Mouse (Mus musculus): Measurements from ENCODE around the gene Armcx3. TPM values are rescaled to one million over a fixed set of nuclear protein-coding genes. Genes with fewer than 3 reads are reported as not detected.
"Not testable (repeated sequence)": the region's sequence is repeated elsewhere in the genome, so short reads cannot be mapped to it uniquely, and the experiment has no call there.

Gene Armcx3
- polyA plus RNA-seq, 1 experiment from 2014 or later = 58.7 TPM

DNA sequence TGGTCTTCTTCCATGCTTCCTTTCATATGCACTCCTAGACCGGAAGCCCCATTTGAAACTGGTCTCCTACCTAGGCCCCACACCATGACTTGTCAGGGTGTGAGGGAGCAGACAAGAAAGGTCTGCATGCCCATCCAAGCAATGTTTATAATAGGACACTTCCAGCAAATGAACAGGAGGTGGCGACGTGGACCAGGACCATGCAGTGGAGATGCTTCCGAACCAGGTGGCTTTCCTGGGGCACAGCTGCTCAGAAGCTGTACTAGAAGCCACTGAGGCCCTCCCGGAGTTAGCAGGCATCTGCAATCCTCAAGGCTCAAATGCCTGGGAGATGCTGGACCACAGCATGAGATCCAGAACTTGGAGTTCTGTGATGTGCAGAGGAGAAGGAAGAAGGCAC, 9.9 kb upstream of the Armcx3 start:
- no peak for DNase-seq (ENCODE audit: low spot score, missing footprints)
- H3K4me3 ChIP-seq (ENCODE audit: low read depth, low read length) = no peak overlapping the region
- H3K4me1 ChIP-seq (ENCODE audit: control insufficient read depth, insufficient read depth, low read length) = no peaks in the 10 kb centered on the region
- no peaks in the 10 kb centered on the region for H3K36me3 ChIP-seq (ENCODE audit: control insufficient read depth, insufficient read depth, low read length)
- H3K9ac ChIP-seq (ENCODE audit: low read length) = no peak overlapping the region
- no peaks in the 10 kb centered on the region for H3K9me3 ChIP-seq (ENCODE audit: control insufficient read depth, low read length)
- peaks cover 8% of the 10 kb centered on the region for H3K27me3 ChIP-seq (ENCODE audit: control insufficient read depth, insufficient read depth, low read length)
- H3K4me2 ChIP-seq = no peak overlapping the region
- ATAC-seq (ENCODE audit: low FRiP score) = no peak
- no peak overlapping the region for H3K27ac ChIP-seq (ENCODE audit: low read depth, low read length)
- 32% methylated on average over 5 of the region's 5 CpGs for WGBS

DNA sequence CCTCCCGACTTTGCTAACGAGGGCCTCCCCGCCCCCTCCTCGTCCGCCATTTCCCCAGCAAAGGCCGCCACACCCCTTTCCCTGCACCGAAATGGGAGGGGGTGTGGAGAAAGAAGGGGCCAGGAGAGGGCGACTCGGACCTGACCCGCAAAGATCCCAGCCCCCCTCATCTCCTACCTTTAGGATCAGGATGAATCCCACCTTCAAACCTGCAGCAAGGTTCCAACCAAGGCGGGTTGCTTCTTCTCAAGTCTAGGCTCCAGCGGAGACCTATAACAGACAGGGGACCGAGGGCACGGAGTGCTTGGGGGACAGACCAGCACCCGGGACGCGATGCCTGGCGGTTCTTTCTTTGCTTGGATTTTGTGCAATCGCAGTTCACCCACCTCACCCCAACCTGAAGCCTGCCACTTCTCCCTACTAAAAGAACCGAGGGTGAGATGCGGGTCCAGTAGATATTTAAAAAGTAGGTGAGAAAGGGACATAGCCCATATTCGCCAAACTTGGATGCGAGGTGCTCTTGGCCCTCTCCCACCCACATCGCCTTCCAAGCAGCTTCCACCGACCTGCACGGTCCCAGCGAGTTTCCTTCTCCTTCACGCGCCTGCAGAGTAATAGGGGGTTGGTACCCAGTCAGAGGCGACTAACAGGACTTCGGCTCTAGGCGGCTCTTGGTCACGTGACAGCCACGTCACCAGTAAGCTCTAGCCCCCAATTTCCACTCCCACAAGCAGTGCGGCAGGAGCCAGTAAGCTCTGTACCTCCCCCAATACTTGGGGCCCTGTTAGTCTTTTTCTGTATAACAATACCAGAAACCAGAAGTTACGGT, 5.4 kb upstream of the Armcx3 start, which contains the start of gene Armcx6:
Gene Armcx6 (minus strand): TSS at position 654 of the 829 bp plus-strand sequence.
- Histone ChIP-seq H3K4me2 (peak within 1 kb of the TSS; percentile 77), H3K4me1 (ENCODE audit: control insufficient read depth, insufficient read depth, low read length) (no peaks in the 10 kb centered on the region), H3K4me3 (ENCODE audit: low read depth, low read length) (peak within 1 kb of the TSS; percentile 43), H3K9me3 (ENCODE audit: control insufficient read depth, low read length) (no peaks in the 10 kb centered on the region), H3K27me3 (ENCODE audit: control insufficient read depth, insufficient read depth, low read length) (peaks cover 20% of the 10 kb centered on the region), H3K9ac (ENCODE audit: low read length) (peak within 1 kb of the TSS; percentile 66), H3K27ac (ENCODE audit: low read depth, low read length) (peak within 1 kb of the TSS; percentile 20; the same call in 1 of the 2 replicates), H3K36me3 (ENCODE audit: control insufficient read depth, insufficient read depth, low read length) (no peaks in the 10 kb centered on the region)
- WGBS = 23% methylated on average over 35 of the region's 36 CpGs
- DNase-seq (ENCODE audit: low spot score, missing footprints) (peak; percentile 89), ATAC-seq (ENCODE audit: low FRiP score) (peak; percentile 91)

DNA sequence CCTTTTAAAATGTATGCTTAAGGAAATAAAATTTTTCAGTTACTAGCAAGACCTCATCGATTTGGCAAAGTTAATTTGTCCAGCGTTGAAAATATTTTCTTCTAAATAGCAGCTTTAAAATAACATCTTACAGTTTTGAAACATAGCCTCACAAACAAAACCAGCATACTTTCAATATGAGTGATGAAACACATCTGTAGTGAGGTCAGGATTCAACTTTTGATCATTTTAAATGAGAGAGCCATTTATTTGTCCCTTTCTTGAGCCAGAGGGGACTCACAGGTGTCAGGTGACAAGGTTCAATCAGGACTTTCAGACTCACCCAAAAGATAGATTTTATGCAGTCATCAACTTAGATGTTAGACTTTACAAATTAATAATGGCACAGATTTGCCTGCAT, 4.5 kb upstream of the Armcx3 start:
- WGBS = 50% methylated on average over 2 of the region's 2 CpGs
- Histone ChIP-seq H3K4me3 (ENCODE audit: low read depth, low read length) (no peak overlapping the region), H3K9me3 (ENCODE audit: control insufficient read depth, low read length) (no peaks in the 10 kb centered on the region), H3K27me3 (ENCODE audit: control insufficient read depth, insufficient read depth, low read length) (peaks cover 20% of the 10 kb centered on the region), H3K4me2 (no peak overlapping the region), H3K27ac (ENCODE audit: low read depth, low read length) (no peak overlapping the region), H3K4me1 (ENCODE audit: control insufficient read depth, insufficient read depth, low read length) (no peaks in the 10 kb centered on the region), H3K36me3 (ENCODE audit: control insufficient read depth, insufficient read depth, low read length) (no peaks in the 10 kb centered on the region), H3K9ac (ENCODE audit: low read length) (no peak overlapping the region)
- ATAC-seq (ENCODE audit: low FRiP score) (no peak), DNase-seq (ENCODE audit: low spot score, missing footprints) (no peak)

DNA sequence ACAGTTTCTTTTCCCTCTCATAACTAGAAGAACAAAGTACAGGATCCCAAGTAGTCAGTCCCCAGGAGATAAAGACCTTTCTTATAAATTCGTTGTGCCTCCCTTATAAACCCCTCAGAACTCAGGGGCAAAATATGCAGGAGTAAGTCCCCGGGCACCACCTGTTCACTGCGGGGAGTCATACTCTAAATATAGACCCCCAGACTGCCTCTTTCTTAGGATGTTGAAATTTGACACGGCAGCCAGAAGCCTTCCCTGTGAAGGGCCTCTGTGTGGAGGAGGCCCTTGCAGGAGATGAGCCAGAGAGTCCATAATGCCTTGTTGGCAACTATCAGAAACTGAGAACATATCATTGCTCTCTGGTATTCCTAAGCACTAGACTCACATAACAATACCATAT, 3.8 kb upstream of the Armcx3 start:
- 28% methylated on average over 4 of the region's 4 CpGs for WGBS

DNA sequence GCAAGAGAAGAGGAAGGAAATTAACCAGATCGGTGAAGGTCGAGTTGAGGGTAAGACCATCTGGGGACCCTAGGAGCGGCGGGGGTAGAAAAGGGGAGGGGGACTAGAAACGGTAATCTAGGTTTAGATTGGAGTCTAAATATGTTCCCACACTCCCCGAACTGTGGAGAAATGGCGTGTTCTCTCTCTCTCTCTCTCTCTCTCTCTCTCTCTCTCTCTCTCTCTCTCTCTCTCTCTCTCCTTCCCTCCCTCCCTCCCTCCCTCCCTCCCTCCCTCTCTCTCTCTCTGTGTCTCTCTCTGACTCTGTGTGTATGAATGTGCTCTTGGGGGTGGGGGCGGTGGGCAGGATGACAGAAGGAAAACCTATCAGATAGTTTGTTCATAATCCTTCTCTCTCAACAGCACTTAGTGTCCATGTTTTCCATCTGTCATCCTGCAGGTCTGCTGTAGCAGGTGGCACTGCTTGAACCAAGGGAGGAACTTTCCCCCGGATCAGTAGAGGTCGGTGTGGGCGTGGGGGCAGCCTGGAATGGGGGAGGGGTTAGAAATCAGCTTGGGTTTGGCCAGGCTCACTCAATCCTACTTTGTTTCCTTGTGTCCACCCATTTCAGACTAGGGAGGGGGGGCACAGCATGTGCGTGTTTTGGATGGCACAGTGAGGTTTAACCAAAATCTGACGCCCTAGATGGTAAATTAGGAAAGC, 1.0 kb downstream of the Armcx3 start:
- Histone ChIP-seq H3K9me3 (ENCODE audit: control insufficient read depth, low read length) (no peaks in the 10 kb centered on the region), H3K4me1 (ENCODE audit: control insufficient read depth, insufficient read depth, low read length) (peaks cover 5% of the 10 kb centered on the region; the same call in 1 of the 2 replicates), H3K27me3 (ENCODE audit: control insufficient read depth, insufficient read depth, low read length) (peaks cover 12% of the 10 kb centered on the region), H3K36me3 (ENCODE audit: control insufficient read depth, insufficient read depth, low read length) (no peaks in the 10 kb centered on the region), H3K4me2 (peak overlapping the region; percentile 47), H3K9ac (ENCODE audit: low read length) (peak overlapping the region; percentile 74), H3K27ac (ENCODE audit: low read depth, low read length) (no peak overlapping the region), H3K4me3 (ENCODE audit: low read depth, low read length) (peak overlapping the region; percentile 55)
- DNase-seq (ENCODE audit: low spot score, missing footprints) (peak; percentile 85), ATAC-seq (ENCODE audit: low FRiP score) (peak; percentile 49)
- WGBS = 23% methylated on average over 11 of the region's 13 CpGs

More for the DNA sequence above, 3.8 kb upstream of the Armcx3 start:
- peaks cover under 1% of the 10 kb centered on the region; the same call in 1 of the 2 replicates for H3K4me1 ChIP-seq (ENCODE audit: control insufficient read depth, insufficient read depth, low read length)
- H3K27ac ChIP-seq (ENCODE audit: low read depth, low read length) = no peak overlapping the region
- ATAC-seq (ENCODE audit: low FRiP score) (no peak), DNase-seq (ENCODE audit: low spot score, missing footprints) (no peak)
- no peaks in the 10 kb centered on the region for H3K36me3 ChIP-seq (ENCODE audit: control insufficient read depth, insufficient read depth, low read length)
- H3K9ac ChIP-seq (ENCODE audit: low read length) = no peak overlapping the region
- H3K9me3 ChIP-seq (ENCODE audit: control insufficient read depth, low read length) = no peaks in the 10 kb centered on the region
- no peak overlapping the region for H3K4me2 ChIP-seq
- H3K27me3 ChIP-seq (ENCODE audit: control insufficient read depth, insufficient read depth, low read length) = peaks cover 20% of the 10 kb centered on the region
- no peak overlapping the region for H3K4me3 ChIP-seq (ENCODE audit: low read depth, low read length)

DNA sequence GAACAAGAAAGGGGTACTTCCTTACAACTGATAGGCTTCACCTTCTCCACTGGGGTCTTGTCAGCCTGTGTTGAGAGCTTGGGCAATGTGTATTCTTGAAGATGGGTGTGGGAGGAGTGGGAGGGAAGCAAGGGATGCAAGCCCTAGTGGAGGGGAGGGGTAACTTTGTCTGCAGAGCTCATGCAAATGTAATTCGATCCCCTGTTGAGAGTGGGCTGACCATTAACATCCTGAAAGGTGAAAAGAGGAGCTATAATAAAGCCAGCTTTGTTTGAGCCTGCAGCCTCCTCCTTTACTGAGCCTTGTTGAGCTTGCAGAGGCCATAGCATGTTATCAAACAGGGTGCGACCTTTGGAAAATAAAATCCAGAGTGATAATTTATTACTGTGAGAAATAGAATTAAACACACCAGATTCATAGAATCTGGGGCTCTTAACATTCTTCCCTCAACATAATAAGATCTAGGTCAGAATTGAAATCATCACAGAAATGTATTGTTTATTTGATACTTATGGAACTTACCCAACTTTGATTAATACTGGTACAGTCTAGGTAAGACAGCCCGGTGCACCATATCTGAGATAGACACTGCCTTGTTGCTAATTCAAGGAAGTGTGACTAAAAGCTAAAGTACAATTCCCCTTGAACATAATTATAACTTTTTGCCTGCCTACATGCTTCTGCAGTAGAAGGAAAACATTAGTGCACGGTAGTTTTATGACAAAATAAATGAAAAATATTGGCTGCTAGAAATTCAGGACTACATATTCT, 7.2 kb downstream of the Armcx3 start:
- 47% methylated on average over 3 of the region's 4 CpGs for WGBS
- peak; percentile 46; the same call in 1 of the 2 replicates for ATAC-seq (ENCODE audit: low FRiP score)
- H3K27me3 ChIP-seq (ENCODE audit: control insufficient read depth, insufficient read depth, low read length); H3K9me3 ChIP-seq (ENCODE audit: control insufficient read depth, low read length); H3K4me2 ChIP-seq; H3K9ac ChIP-seq (ENCODE audit: low read length); H3K4me3 ChIP-seq (ENCODE audit: low read depth, low read length); H3K27ac ChIP-seq (ENCODE audit: low read depth, low read length); DNase-seq (ENCODE audit: low spot score, missing footprints); H3K4me1 ChIP-seq (ENCODE audit: control insufficient read depth, insufficient read depth, low read length); H3K36me3 ChIP-seq (ENCODE audit: control insufficient read depth, insufficient read depth, low read length): not testable (repeated sequence)

DNA sequence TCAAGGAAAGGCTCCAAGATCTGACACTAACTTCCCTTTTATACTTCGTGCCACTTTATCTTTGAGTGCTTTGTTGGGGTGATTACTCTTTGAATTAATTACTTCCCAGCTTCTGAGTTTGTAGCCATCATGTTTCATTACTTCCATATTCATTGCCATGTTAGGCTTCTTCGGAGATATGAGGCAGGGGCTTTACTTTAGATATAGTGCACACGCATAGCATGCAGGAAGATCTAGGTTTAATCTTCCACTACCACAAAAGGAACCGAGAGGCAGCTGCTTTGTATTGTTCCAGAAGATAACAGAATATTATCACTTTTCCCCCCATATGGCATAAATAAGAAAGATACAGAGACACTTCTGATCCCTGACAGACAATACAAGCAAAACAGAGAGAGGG, 31.3 kb downstream of the Armcx3 start:
- H3K9ac ChIP-seq (ENCODE audit: low read length) = no peak overlapping the region
- no peaks in the 10 kb centered on the region for H3K9me3 ChIP-seq (ENCODE audit: control insufficient read depth, low read length)
- H3K4me1 ChIP-seq (ENCODE audit: control insufficient read depth, insufficient read depth, low read length) = no peaks in the 10 kb centered on the region
- WGBS = 88% methylated on average over 4 of the region's 4 CpGs
- no peaks in the 10 kb centered on the region for H3K36me3 ChIP-seq (ENCODE audit: control insufficient read depth, insufficient read depth, low read length)
- ATAC-seq (ENCODE audit: low FRiP score) = no peak
- no peak overlapping the region for H3K4me2 ChIP-seq
- H3K4me3 ChIP-seq (ENCODE audit: low read depth, low read length) = no peak overlapping the region
- no peak for DNase-seq (ENCODE audit: low spot score, missing footprints)
- no peaks in the 10 kb centered on the region for H3K27me3 ChIP-seq (ENCODE audit: control insufficient read depth, insufficient read depth, low read length)
- no peak overlapping the region for H3K27ac ChIP-seq (ENCODE audit: low read depth, low read length)

DNA sequence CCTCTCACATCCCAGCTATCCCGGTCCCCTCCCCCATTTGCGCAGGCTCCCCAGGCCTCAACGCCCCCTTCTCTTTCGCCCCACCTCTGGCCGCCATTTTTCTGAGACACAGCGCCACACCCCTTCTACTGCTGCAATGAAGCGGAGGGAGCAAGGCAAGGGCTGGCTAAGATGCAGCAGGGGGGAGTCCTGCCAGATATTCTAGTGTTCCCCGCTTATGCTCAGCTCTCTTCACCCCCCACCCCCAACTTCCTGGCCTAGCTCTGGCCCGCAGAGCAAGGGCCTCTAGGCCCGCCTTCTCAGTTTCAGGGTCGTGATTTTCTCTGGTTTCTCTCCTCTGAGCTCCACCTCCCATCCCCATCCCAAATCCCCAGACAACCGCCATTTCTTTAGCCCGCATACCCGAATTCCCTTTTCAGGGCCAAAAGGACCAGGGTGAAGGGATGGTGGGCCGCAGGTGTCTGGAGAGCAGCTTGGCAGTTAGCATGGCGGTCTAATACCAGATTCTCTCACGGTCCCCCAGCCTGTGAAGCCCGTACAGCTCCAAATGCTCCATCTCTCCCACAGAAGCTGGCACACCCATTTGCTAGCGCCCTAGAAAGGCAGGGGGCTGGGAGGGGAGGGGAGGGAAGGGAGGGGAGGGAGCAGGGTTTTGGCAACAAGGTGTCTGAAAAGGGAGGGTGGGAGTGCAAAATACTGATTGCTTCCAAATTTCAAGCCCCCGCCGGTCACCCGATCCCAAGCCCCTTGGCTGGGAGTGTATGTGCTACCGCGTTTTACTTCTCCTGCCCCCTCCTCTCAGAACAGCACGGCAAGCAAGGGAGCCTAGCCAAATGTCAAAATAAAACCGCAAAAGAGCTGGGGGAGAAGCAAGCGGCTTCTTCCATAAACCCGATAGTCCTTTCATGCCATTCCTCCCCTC, 51.7 kb downstream of the Armcx3 start:
- Histone ChIP-seq H3K9ac (ENCODE audit: low read length) (peak overlapping the region; percentile 69), H3K4me1 (ENCODE audit: control insufficient read depth, insufficient read depth, low read length) (no peaks in the 10 kb centered on the region), H3K9me3 (ENCODE audit: control insufficient read depth, low read length) (no peaks in the 10 kb centered on the region), H3K4me2 (peak overlapping the region; percentile 52), H3K27me3 (ENCODE audit: control insufficient read depth, insufficient read depth, low read length) (peaks cover 8% of the 10 kb centered on the region), H3K27ac (ENCODE audit: low read depth, low read length) (peak overlapping the region; percentile 2; the same call in 1 of the 2 replicates), H3K36me3 (ENCODE audit: control insufficient read depth, insufficient read depth, low read length) (peaks cover 3% of the 10 kb centered on the region; the same call in 1 of the 2 replicates), H3K4me3 (ENCODE audit: low read depth, low read length) (peak overlapping the region; percentile 40)
- WGBS = 17% methylated on average over 27 of the region's 28 CpGs
- ATAC-seq (ENCODE audit: low FRiP score) (peak; percentile 75), DNase-seq (ENCODE audit: low spot score, missing footprints) (peak; percentile 87)
